Mouse (Mus musculus): Measurements from ENCODE around the gene Pomgnt1.

Pomgnt1 gene

GRCm38 (mm10) chr4:116173072-116173471, 49.4 kb downstream of the Pomgnt1 start, which contains the start of the genes 1700042G07Rik and Gm49337:
Gene 1700042G07Rik, plus strand, starts transcription at chr4:116173372.
Gene Gm49337, plus strand, starts transcription at chr4:116173384.
- DNase-seq (ENCODE audit: low read depth, low spot score), result no peak

DNA sequence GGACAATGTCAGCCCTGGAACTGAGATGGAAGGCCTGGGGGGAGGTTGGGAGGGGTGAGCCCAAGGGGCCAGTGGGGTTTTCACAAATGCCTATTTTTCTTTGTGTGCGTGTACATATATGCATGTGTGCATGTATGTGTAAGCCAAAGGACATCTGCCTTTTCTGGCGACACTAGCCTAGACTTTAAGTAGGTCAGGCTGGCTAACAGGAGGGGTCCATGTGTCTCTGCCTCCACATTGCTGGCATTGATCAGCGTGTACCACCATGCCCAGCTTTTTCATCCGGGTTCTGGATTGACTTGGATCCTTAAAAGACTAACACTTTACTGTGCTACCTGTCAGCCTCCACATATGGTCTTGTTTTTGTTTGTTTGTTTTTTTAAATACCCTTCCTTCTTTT, 50.1 kb downstream of the Pomgnt1 start:
- DNase-seq (ENCODE audit: low read depth, low spot score), result no peak

GRCm38 (mm10) chr4:116174466-116175116, 51.0 kb downstream of the Pomgnt1 start:
- no peak for DNase-seq (ENCODE audit: low read depth, low spot score)

DNA sequence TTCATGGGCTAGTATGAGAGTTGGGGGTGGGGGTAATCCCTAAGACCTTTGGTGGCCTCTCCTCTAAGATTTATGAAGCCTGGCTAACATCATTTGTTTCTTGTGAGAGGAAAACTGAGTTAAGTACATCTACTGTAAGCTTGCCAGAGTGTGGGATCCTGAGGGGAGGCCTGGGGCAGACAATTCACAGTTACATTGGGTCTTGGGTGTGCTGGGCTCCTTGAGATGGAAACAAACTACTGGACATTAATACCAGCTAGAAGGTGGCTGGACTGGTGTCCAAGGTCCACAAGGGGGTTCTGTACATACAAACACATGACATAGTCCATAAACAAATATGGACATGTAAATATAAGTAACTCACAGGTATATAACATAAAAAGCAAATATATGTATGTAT, 51.5 kb downstream of the Pomgnt1 start:
- no peak for DNase-seq (ENCODE audit: low read depth, low spot score)

DNA sequence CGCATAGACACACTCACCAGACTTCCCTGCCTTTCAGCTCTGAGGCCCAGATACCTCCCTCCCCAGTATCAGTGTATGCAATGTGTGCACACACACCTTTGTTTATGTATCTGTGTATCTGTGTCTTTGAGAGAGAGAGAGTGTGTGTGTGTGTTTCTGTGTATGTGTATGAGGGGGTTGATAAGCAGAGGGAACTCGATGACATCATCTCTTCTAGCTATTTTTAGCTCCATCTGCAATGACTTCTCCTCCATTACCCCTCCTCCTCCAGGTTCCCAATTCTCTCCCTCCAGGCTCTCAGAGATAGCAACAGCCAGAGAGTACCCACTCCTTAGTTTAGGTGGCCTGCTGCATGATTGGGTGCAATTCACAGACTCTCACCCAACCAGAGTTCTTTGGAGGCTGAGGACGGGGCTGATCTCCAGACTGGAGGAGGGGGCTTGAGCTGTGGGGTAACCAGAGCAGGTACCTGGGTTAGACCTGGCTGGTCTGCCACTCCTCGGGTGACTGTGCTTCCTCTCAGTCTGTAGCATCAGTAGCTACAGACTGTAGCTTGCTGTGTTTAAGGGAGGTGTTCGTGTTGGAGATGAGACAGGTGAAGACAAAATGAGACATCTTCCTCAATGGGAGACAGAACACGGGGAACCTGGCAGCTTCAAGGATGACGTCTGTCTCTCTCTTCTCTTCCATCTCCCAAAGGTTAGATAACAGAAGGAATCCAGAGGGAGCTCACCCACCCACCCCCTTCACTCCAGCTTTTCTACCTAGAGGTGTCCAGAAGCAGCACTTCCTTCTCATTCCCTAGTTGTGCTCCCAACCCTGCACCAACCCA, 52.3 kb downstream of the Pomgnt1 start:
- DNase-seq (ENCODE audit: low read depth, low spot score), result no peak

- no peak for DNase-seq (ENCODE audit: low read depth, low spot score)
These were observed 52.9 kb downstream of the Pomgnt1 start for GRCm38 (mm10) chr4:116176543-116176988.

GRCm38 (mm10) chr4:116177140-116177539, 53.5 kb downstream of the Pomgnt1 start:
- DNase-seq (ENCODE audit: low read depth, low spot score), result no peak

GRCm38 (mm10) chr4:116182079-116182478, 58.4 kb downstream of the Pomgnt1 start:
- DNase-seq (ENCODE audit: low read depth, low spot score), result no peak

DNA sequence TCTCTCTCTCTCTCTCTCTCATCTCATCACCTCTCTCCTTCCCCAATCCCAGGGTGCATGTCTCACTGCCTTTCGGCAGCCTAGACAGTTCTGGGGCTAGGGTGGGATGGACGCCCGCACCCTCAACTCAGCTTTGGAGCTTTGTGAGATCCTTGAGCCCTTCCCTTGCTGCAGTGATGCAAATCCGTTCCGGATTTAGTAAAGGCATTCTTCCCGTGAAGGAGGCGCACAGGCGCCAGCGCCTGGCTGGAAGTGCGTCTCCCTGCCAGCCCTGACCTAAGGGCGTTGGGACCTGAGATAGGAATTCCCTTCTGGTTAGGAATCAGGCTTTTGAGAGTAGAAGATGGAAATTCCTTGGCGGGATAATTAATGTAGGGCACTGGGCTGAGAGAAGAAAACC, 59.1 kb downstream of the Pomgnt1 start:
- DNase-seq (ENCODE audit: low read depth, low spot score), result no peak

DNA sequence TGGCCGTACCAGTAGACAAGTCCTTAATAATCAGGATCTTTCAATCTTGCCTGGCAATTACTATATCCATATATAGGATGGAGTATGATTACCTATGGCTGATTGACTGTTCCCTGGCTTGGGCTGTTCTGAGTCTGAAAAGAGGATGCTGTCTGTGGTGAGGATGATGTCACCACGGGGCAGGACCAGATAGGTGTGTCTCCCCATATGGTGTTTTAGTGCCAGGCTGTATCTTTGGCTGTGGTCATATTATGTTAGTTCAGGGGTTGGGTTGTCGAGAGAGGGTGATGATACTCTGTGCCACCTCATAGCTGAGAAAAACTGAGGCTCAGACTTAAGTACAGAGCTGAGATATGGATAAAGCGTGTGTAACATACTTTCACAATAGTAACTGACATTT, 61.4 kb downstream of the Pomgnt1 start:
- DNase-seq (ENCODE audit: low read depth, low spot score), result no peak

DNA sequence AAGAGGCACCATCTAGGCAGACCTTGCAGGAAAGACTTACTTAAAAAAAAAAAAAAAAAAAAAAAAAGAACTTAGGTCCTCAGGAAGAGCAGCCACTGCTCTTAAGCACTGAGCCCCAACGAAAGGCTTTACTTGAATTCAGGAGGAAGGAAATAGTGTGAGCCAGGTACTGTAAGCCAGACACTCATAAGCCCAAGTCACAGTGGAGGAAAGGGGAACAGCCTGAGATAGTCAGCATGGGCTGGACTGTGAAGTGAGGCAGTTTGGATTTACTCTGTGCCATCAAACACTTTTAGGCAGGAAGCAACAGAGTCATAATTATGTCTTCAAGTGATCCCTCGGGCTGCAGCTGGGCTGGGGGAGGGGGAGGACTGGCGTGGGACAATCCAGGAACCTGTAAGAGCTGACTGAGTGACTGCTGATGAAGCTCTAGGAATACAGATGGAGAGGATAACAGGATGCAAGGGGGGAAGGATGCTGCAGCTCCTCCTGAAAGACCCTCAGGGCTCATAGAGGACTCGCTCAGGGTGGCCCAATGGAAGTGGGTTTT, 68.7 kb downstream of the Pomgnt1 start:
- DNase-seq (ENCODE audit: low read depth, low spot score), result no peak

- no peak for DNase-seq (ENCODE audit: low read depth, low spot score)
These were observed 70.1 kb downstream of the Pomgnt1 start for GRCm38 (mm10) chr4:116193583-116194383.

DNA sequence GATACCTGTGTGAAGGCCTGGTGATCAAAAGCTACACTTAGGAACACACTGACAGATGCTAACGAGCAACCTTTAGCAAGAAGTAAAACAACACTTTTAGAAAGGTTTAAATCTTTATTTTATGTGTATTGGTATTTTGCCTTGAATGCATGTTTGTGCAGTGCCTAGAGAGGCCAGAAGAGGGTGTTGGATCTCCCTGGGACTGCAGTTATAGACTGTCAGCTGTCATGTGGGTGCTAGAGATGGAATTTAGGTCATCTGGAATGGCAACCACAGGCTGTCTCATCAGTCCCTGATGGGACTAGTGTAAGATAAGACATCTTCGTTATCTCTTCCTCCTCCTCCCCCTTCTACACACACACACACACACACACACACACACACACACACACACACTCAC, 74.8 kb downstream of the Pomgnt1 start:
- no peak for DNase-seq (ENCODE audit: low read depth, low spot score)

GRCm38 (mm10) chr4:116204422-116204821, 80.8 kb downstream of the Pomgnt1 start:
- DNase-seq (ENCODE audit: low read depth, low spot score), result no peak

DNA sequence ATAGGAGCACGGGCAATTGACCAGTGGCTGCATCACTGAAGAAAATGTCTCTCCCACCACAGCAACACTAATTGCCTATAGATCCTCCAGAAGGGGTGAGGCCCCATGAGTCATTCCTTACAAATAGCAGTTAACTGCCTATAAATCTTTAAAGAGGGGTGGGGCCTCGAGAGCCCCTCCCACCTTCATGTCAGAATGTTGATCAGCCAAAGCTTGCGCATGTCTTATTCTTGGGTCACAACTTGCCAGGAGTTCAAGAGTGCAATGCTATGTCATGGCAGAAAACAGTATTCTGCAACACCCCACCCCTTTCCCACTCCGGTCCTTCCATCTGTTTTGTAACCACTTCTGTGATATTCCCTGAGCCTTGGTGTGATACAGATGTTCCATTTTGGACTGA, 82.9 kb downstream of the Pomgnt1 start:
- DNase-seq (ENCODE audit: low read depth, low spot score), result no peak

GRCm38 (mm10) chr4:116208891-116209290, 85.3 kb downstream of the Pomgnt1 start:
- no peak for DNase-seq (ENCODE audit: low read depth, low spot score)
